Mouse (Mus musculus) lung, postnatal 0 days (tissue): ENCODE results near the gene Mrps26.
"Not testable (repeated sequence)": the region's sequence is repeated elsewhere in the genome, so short reads cannot be mapped to it uniquely, and the experiment has no call there.

Experiments used
- CTCF ChIP-seq: IDR thresholded peaks from 2 replicates; pipeline ENCODE4 v1.5.1; 2016; ENCODE audit warnings: antibody characterized with exemption, mild to moderate bottlenecking
- EP300 ChIP-seq: IDR thresholded peaks from 2 replicates; pipeline ENCODE4 v1.6.1; 2016; ENCODE audit warnings: antibody characterized with exemption, mild to moderate bottlenecking, control low read depth

- TF ChIP-seq EP300, CTCF: not testable (repeated sequence)
Measured at GRCm38 (mm10) chr2:130576564-130576963, 13.0 kb downstream of the Mrps26 start.
